Mouse (Mus musculus) liver, adult (tissue): ENCODE results near the gene Lrrc8a.

Experiments
- GATA4 ChIP-seq: IDR thresholded peaks from 2 replicates; pipeline ENCODE4 v1.6.1; 2014; ENCODE audit warnings: mild to moderate bottlenecking, low read length; ENCODE audit not compliant: insufficient replicate concordance

Gene Lrrc8a

DNA sequence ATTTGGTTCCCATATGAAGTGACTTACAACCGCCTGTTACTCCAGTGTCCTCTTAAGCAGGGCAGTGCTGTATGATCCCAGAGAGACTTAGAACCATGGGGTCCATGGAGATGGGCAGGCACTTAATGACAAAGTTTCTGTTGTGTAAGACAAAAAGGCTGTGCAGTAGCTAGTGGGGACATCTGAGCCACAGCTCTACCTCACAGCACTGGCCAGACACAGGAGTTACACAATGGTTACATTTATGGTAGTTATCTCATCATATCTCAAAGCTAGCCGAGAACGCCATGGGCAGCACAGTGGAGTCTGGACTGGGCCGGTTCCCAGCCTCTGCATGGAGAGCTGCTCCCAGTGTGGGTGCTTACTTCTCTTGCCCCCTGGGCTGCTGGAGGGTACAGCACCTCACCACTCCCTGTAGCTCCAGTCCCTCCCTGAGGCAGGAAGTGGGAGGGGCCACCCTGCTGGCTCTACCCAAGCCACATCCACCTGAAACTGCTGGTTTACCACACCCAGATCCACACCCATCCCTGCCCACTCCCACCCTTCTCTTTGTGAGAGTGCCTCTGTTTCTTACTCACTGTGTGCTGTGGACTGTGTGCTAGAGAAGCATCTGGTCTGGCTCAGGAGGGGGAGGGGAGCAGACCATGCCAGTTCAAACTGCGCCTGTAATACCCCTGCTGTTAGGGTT, 14.0 kb downstream of the Lrrc8a start:
- no peak for TF ChIP-seq GATA4

DNA sequence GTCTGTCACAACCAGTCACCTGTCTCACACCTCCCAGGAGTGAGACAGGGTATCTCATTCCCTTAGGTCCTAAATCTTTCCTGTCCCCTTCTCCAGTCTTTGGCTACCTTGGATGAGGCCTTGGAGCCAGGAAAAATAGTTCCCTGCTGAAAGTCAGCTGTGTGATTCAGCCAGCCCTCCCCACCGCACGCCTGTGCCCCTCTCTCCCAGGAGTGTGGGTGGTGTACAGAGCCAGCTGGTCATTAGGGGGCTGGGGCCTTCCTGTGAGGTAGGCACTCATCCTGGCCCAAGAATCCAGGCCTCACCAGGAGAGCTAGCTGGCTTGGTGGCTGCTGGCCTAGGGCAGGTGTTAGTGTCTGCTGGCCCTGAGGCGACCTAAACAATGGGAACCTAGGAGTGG, 15.0 kb downstream of the Lrrc8a start:
- no peak for TF ChIP-seq GATA4

DNA sequence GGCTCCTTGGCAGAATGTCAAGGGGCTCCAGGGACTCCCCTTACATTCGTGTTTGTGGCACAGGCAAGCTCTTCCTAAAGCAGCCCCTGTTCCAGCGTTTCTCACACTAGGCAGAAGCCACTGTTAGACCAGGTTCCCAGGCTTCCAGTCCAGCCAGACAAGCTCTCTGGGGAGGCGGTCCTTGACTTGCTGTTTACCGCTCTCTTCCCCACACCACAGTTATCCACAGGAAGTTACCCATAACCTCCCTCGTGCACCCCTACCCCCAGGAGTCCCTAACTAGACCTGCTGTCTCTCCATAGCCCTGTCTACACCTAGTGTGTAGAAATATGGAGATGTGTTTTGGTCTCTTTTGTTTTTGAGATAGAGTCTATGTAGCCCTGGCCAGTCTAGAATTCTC, 16.3 kb downstream of the Lrrc8a start:
- no peak for TF ChIP-seq GATA4

DNA sequence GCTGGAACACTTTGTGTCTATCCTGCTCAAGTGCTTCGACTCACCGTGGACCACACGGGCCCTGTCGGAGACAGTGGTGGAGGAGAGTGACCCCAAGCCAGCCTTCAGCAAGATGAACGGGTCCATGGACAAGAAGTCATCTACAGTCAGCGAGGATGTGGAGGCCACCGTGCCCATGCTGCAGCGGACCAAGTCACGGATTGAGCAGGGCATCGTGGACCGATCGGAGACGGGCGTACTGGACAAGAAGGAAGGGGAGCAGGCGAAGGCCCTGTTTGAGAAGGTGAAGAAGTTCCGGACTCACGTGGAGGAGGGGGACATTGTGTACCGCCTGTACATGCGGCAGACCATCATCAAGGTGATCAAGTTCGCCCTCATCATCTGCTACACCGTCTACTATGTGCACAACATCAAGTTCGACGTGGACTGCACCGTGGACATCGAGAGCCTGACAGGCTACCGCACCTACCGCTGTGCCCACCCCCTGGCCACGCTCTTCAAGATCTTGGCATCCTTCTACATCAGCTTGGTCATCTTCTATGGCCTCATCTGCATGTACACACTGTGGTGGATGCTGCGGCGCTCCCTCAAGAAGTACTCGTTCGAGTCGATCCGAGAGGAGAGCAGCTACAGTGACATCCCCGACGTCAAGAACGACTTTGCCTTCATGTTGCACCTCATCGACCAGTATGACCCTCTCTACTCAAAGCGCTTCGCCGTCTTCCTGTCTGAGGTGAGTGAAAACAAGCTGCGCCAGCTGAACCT, 18.3 kb downstream of the Lrrc8a start:
- no peak for TF ChIP-seq GATA4

DNA sequence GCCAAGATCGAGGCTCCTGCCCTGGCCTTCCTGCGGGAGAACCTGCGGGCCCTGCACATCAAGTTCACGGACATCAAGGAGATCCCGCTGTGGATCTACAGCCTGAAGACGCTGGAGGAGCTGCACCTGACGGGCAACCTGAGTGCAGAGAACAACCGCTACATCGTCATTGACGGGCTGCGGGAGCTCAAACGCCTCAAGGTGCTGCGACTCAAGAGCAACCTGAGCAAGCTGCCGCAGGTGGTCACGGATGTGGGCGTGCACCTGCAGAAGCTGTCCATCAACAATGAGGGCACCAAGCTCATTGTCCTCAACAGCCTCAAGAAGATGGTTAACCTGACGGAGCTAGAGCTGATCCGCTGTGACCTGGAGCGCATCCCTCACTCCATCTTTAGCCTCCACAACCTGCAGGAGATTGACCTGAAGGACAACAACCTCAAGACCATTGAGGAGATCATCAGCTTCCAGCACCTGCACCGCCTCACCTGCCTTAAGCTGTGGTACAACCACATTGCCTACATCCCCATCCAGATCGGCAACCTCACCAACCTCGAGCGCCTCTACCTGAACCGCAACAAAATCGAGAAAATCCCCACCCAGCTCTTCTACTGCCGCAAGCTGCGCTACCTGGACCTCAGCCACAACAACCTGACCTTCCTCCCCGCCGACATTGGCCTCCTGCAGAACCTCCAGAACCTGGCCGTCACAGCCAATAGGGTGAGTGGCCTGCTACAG, 19.3 kb downstream of the Lrrc8a start:
- TF ChIP-seq GATA4, result no peak

DNA sequence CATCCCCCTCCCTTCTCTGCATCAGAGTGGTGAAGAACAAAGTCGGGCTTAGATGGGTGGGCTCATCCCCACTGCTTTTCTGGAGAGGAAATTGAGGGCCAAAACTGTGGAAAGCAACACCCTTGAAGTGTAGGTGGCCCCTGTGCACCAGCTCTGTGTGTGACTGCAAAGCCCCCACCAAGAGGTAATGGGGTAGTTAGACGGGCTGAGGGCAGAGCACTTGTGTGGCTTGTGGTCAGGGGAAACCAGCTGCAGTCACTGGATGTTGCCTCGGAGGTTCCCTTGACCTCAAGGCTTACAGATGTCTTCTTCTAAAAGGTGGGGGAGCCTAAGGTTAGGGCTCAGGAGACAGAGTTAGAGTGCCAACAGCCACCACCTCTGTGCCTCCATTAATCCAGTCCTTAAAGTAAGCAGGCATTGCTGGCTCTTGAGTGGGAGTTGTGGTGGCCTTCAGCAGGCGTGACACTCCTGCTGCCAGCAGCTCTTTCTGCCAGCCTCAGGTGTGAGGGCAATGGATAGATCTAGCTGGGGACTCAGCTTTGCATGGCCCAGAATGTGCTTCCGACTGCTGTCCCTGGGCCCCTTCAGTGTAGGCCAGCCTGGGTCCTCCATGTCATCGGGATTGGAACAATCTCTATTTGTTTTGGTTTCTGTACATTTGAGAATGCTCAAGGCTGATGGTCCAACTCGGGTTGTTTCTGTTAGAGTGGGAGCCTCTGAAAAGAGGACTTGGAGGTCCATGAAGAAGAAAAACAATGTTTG, 20.4 kb downstream of the Lrrc8a start:
- no peak for TF ChIP-seq GATA4

DNA sequence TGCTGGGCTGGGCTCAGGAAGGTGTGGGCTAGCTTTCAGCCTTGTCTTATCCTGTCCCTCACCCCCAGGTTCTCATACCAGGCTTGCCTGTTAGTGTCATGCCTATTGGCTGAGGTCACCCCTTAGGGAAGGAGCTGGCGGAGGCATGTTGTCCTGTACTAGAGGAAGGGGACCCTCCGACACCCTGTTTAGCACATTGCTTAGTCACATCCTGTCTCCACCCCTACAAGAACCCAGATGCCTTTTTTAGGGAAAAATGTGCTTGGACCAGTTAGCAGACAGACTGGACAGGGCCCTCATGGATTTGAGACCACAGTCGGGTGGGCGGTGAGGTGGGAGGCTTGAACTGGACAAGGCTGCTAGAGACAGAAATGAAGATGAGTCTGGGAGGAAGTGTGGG, 21.1 kb downstream of the Lrrc8a start:
- TF ChIP-seq GATA4, result no peak

DNA sequence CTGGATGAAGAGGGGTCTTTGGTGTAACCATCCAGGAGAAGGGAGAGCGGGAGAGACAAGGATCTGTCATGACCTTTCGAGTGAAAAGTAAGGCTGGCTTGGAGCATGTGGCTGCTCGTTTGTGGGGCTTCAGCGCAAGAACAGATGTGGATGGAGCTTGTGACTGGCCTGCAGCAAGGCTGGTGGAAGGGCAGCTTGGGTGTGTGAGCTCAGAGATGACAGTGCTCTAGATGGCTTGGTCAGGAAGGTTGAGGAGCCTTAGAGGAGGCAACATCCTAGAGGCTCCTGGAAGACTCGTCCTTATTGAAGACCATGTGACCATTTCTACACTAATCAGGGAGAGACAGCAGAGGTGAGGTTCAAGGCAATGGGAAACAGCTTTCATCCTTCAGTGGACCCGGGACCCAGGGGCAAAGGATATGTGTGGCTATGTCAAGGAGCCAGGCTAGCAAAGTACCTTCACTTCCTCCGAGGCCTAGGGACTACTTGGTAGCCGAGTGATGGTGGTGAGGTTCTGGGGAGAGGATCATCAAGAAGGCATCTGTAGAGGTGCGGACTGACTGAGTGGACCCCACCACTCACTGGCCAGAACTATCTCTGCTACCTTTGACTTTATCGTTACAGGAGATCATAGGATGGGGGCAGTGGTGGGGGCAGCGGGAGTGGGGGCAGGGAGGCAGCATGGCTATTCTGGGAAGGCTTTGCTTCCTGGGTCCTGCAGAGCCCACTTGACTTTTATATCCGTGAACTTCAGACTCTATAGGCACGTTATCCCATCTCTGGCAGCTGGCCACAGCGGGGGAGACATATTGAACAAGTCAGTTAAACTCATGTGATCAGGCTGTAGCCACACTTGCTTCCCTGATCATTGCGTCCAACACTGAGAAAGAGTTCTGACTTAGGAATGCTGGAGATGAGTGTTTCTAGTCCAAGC, 21.9 kb downstream of the Lrrc8a start:
- TF ChIP-seq GATA4, result no peak

DNA sequence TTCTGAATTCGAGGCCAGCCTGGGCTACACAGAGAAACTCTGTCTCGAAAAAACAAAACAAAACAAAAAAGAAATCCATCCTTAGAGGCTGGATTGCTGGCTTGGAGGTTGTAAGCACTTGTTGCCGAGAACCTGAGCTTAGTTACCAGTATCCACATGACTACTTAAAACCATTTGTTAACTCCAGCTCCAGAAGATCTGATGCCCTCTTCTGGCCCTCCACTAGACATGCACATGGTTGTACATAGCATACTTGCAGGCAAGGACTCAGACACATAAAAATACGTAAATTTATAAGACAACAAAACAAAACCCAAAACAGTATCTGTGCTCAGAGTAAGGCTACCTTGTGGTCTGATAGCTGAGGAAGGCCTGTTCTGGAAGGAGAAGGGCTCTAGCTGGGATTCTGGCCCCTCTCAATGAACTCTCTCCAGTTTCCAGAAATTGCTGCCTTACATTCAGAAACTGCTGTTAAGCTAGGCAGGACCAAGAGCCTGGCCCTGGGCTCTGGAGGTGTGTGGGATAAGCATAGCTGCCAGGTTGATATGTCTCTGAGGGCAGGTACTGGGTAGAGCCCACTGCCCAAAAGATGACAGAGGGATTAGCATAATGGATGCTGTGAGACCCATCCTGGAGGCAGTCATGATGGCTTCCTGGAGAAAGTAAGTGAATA, 23.7 kb downstream of the Lrrc8a start:
- TF ChIP-seq GATA4, result no peak

DNA sequence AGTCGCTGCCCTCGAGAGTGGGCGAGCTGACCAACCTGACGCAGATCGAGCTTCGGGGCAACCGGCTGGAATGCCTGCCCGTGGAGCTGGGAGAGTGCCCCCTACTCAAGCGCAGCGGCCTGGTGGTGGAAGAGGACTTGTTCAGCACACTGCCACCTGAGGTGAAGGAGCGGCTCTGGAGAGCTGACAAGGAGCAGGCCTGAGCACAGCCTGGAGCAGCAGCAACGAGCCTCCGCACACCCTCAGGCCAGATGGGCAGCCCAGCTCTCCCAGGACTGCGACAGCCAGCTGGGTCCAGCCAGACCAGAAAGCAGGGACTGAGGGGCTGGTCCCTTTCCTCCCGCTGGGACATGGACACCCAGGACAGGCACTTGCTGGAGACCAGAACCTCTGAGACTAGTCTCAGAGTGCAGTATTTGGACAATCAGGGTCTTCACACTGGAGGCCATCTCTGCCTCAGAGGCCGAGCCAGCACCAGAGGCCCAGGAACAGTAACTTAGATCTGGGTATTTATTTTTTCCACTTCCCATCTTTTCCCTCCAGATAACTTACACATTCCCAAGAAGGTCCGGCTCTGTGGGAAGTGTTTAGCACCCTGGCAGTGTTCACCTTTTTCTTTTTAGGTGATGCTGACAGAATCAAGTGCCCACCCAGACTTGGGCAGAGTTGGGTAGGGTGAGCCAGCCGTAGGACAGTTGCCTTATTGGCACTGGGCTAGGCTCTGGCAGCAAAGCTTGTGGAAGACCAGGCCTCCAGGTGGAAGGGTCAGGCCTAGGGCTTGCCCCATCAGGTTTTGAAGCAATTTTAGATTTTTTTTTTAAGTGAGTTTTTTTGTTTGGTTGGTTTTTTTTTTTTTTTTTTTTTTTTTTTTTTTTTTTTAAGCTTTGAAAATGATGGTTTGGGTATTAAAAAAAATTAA, 24.7 kb downstream of the Lrrc8a start:
- TF ChIP-seq GATA4, result no peak

DNA sequence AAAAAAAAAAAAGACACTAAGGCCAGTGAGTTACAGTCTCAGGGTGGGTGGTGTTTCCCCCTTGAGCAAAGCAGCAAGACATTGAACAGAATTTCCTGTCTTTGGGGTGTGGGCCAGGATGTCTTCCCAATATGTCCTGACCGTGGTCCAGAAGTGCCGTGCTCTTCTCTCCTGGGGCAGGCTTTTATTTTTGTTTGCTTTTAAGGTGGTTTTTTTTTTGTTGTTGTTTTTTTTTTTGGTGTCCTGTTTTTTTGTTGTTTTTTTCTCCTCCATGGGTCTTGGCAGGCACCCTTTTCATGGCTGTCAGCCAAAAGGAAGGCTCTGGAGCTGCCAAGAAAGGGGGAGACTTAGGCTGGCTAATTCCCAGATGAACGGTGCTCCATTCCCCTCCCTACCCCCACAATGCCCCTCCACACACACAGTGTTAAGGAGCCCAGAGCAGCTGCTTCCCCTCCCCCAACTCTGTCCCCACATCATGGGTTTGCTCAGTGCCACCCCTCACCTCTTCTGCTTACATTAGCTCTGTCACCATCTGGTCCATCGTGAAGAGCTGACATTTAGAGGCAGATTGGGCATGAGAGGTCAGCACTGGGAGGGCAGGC, 25.4 kb downstream of the Lrrc8a start:
- no peak for TF ChIP-seq GATA4

DNA sequence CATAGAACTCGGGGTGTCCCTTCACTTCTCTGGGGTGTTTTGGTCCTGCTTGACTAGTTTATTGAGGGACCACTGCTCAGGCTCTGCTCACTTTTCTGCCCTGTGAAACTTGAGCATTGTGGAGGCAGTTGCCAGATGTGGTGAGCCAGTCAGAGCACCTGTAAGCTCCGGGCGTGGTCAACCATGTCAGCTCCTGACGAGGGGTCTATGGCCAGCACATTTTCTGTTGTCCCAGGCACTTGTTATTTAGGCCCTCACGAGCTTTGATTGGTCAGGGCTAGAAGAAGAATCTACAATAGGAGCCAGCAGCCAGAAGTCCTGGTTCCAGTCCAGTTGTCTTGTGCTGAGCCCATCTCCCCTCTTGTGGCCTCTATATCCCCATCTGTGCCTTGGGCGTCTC, 26.3 kb downstream of the Lrrc8a start:
- TF ChIP-seq GATA4, result no peak
